Mouse (Mus musculus) liver, adult 2 months (tissue): ENCODE data around the gene Akt1.

Source experiments
- CTCF ChIP-seq: fragments of 200-500 bp; IDR thresholded peaks from 2 replicates; pipeline ENCODE4 v1.5.1; 2011; ENCODE audit warnings: low read depth, low read length, control low read depth
- POLR2A ChIP-seq: fragments of 200-500 bp; IDR thresholded peaks from 2 replicates; pipeline ENCODE4 v1.6.1; 2011; ENCODE audit warnings: low read length, control low read depth; ENCODE audit not compliant: insufficient read depth; ENCODE audit errors: extremely low read depth

DNA sequence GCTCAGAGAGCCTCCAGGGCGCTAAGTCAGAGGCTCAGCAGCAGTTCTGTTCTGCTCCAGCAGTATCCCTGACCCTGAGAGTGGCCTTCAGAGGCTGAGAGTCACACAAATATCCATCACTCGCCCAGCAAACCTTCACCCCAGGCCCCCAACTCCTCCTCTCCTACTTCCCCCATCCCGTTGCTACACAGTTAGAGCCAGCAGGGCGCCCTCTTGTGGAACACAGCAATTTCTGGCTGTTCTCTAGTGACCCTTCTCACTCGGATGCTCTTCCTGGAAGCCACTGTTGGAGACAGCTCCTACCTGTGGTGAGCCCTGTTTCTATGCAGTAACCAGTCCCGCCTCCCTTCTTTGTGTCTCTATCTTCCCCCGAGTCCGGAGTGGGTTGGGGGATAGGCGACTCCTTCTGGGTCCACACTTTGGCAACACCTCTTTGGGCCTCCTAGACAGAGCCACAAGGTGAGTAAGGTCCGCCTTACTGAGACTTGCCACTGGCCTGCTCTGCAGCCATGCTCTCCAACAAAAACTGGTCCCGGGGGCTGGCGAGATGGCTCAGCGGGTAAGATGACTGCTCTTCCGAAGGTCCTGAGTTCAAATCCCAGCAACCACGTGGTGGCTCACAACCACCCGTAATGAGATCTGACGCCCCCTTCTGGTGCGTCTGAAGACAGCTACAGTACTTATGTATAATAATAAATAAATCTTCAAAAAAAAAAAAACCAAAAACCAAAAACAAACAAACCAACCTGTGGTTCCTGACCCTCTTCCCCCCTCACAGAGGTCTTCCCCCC, 756 bp upstream of the Akt1 start:
- TF ChIP-seq POLR2A (no peak), CTCF (peak; percentile 77)
